ENCODE assay signal across 15 mouse cellular contexts in the genomic region with DNA sequence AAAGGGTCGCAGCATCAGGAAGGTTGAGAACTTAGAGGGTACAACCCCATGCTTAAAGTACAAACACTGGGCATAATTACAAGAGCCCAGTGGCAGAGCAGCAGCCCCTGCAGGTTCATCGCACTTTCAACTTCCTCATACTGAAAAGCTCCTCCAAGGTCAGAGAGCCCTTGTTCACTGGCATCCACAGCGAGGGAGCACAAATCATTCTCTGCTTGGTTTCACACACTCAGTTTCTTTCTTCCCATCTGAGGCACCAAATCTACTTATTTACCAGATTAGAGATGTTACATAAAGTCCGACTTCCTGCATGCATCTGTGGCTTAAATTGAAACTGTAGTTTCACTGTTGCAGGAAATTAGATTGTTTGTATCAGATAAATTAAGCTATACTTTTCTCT. TPM values are rescaled to one million over a fixed set of nuclear protein-coding genes. Genes with fewer than 3 reads are reported as not detected.
DNase-seq lines count a peak whose midpoint lies in the region; ATAC-seq and TF ChIP-seq lines count a peak whose summit lies in the region.
"Had no signal": no experiment of that assay in that cellular context is flagged by ENCODE, and none has a peak within 500 bp of the region (broad histone marks: within the 10 kb centered on the region; RNA-seq: fewer than 3 reads in every experiment).

No protein-coding gene starts in this region.

- no peak overlapping the region for H3K9ac ChIP-seq in midbrain, embryonic 15.5 days
- H3K9ac ChIP-seq: neural tube, embryonic 12.5 days; stomach, embryonic 15.5 days had no signal

- DNase-seq in adrenal gland, postnatal 36 days = peak; percentile 22 to 33
- DNase-seq in adrenal gland, postnatal 4 days (ENCODE audit: low spot score in 2 of 2) = no peak
- DNase-seq in testis, postnatal 14 days (ENCODE audit: low spot score) = no peak
- no peak for DNase-seq in frontal cortex, postnatal 10 days (ENCODE audit: low spot score in 2 of 2)
- DNase-seq: gastrocnemius, postnatal 36 days; lung, adult 2 months had no signal

- H3K9me3 ChIP-seq in midbrain, embryonic 15.5 days = no peaks in the 10 kb centered on the region
- H3K9me3 ChIP-seq: neural tube, embryonic 12.5 days; stomach, embryonic 15.5 days had no signal

- no peak overlapping the region for H3K27ac ChIP-seq in testis, adult 2 months (ENCODE audit: control insufficient read depth, insufficient read depth, low read depth, low read length)
- peak overlapping the region; percentile 44; the same call in 1 of the 2 replicates for H3K27ac ChIP-seq in small intestine, adult 2 months (ENCODE audit: insufficient read depth, low read depth, low read length)
- H3K27ac ChIP-seq in midbrain, embryonic 15.5 days = no peak overlapping the region
- H3K27ac ChIP-seq: neural tube, embryonic 12.5 days; stomach, embryonic 15.5 days had no signal

- H3K4me3 ChIP-seq in testis, adult 2 months (ENCODE audit: control insufficient read depth, low read depth, low read length) = peak overlapping the region; percentile 65
- H3K4me3 ChIP-seq in small intestine, adult 2 months (ENCODE audit: low read depth, low read length) = no peak overlapping the region
- no peak overlapping the region for H3K4me3 ChIP-seq in midbrain, embryonic 15.5 days
- H3K4me3 ChIP-seq: neural tube, embryonic 12.5 days; stomach, embryonic 15.5 days had no signal

- no peaks in the 10 kb centered on the region for H3K27me3 ChIP-seq in testis, adult 2 months (ENCODE audit: control insufficient read depth, insufficient read depth, low read length)
- H3K27me3 ChIP-seq in small intestine, adult 2 months (ENCODE audit: control insufficient read depth, insufficient read depth, low read length) = no peaks in the 10 kb centered on the region
- no peaks in the 10 kb centered on the region for H3K27me3 ChIP-seq in midbrain, embryonic 15.5 days (replicated peaks)
- H3K27me3 ChIP-seq: neural tube, embryonic 12.5 days; stomach, embryonic 15.5 days had no signal

- TF ChIP-seq POLR2A in testis, adult 2 months (IDR thresholded peaks at IDR 0.05; ENCODE audit: control insufficient read depth, low read depth, low read length) = no peak
- no peak for TF ChIP-seq POLR2A in small intestine, adult 2 months (IDR thresholded peaks at IDR 0.05; ENCODE audit: low read depth, low read length)

- H3K36me3 ChIP-seq in testis, adult 2 months (ENCODE audit: control insufficient read depth, insufficient read depth, low read length) = peaks cover 1% of the 10 kb centered on the region; the same call in 1 of the 2 replicates
- peaks cover 21% of the 10 kb centered on the region for H3K36me3 ChIP-seq in small intestine, adult 2 months (ENCODE audit: control insufficient read depth, insufficient read depth, low read length)
- peaks cover 13% of the 10 kb centered on the region for H3K36me3 ChIP-seq in midbrain, embryonic 15.5 days (replicated peaks)

- ATAC-seq in inflammation-experienced regulatory T-cells, adult 6 months = peak; percentile 83
- ATAC-seq in midbrain, embryonic 15.5 days (replicated peaks) = no peak

- no peak overlapping the region for H3K4me2 ChIP-seq in midbrain, embryonic 15.5 days
- H3K4me2 ChIP-seq: neural tube, embryonic 12.5 days; stomach, embryonic 15.5 days had no signal

- TF ChIP-seq CTCF in testis, adult 2 months (IDR thresholded peaks at IDR 0.05; ENCODE audit: control insufficient read depth, insufficient read depth, insufficient replicate concordance, low read depth, low read length) = no peak
- no peak for TF ChIP-seq CTCF in small intestine, adult 2 months (IDR thresholded peaks at IDR 0.05; ENCODE audit: extremely low read depth, insufficient read length, insufficient replicate concordance, low read depth, low read length)

- peaks cover 6% of the 10 kb centered on the region; the same call in 1 of the 2 replicates for H3K4me1 ChIP-seq in testis, adult 2 months (ENCODE audit: control insufficient read depth, insufficient read depth, low read length)
- H3K4me1 ChIP-seq in small intestine, adult 2 months (ENCODE audit: control insufficient read depth, insufficient read depth, insufficient read length, low read length) = peaks cover 4% of the 10 kb centered on the region; the same call in 1 of the 2 replicates
- H3K4me1 ChIP-seq in midbrain, embryonic 15.5 days = no peaks in the 10 kb centered on the region
- H3K4me1 ChIP-seq: neural tube, embryonic 12.5 days had no signal

- WGBS in small intestine, adult 2 months = 53% methylated on average over 4 of the region's 4 CpGs
- 78% methylated on average over 4 of the region's 4 CpGs for WGBS in midbrain, embryonic 15.5 days

RNA-seq across cellular contexts. Expression of gene Hipk1, which starts 18.5 kb away (rescaled TPM):
- total RNA-seq in adrenal gland, postnatal 36 days (2021) = 100 to 1,000 TPM; 120 to 165 TPM
- 100 to 1,000 TPM; 126 to 134 TPM for total RNA-seq in adrenal gland, postnatal 4 days (2021)
- polyA plus RNA-seq in testis, adult 2 months (2012; rRNA removed) = 203 and 224 TPM in 2 replicates
- polyA plus RNA-seq in inflammation-experienced regulatory T-cells, adult 6 months (2017; shearing (Covaris generic)) = 10 to 100 TPM; 28.8 to 71.0 (median 34.9) TPM
- polyA plus RNA-seq in small intestine, adult 2 months (2012; rRNA removed) = 27.2 and 55.2 TPM in 2 replicates
- 13.0 and 13.2 TPM in 2 replicates for polyA plus RNA-seq in midbrain, embryonic 15.5 days (2015; fragmentation: Nextera tagmentation; extraction: Ambion mirVana)

RNA-seq across cellular contexts. Expression of gene Gm10964, which starts 33.7 kb away (rescaled TPM):
- not detected for total RNA-seq in adrenal gland, postnatal 36 days (2021)
- not detected for total RNA-seq in adrenal gland, postnatal 4 days (2021)
- polyA plus RNA-seq in testis, adult 2 months (2012; rRNA removed) = not detected in 2 replicates
- not detected for polyA plus RNA-seq in inflammation-experienced regulatory T-cells, adult 6 months (2017; shearing (Covaris generic))
- polyA plus RNA-seq in small intestine, adult 2 months (2012; rRNA removed) = not detected in 2 replicates
- not detected in 2 replicates for polyA plus RNA-seq in midbrain, embryonic 15.5 days (2015; fragmentation: Nextera tagmentation; extraction: Ambion mirVana)
- total RNA-seq: gastrocnemius, postnatal 36 days; layer of hippocampus, adult 18-20 months had no signal
- polyA plus RNA-seq: C2C12; embryonic facial prominence, embryonic 14.5 days; lung, adult 2 months; neural tube, embryonic 12.5 days; stomach, embryonic 15.5 days had no signal

RNA-seq across cellular contexts. Expression of gene Olfml3, which starts 35.0 kb away (rescaled TPM):
- 10 to 100 TPM; 14.4 to 19.5 TPM for total RNA-seq in adrenal gland, postnatal 36 days (2021)
- total RNA-seq in adrenal gland, postnatal 4 days (2021) = 10 to 100 TPM; 31.6 to 33.6 TPM
- polyA plus RNA-seq in testis, adult 2 months (2012; rRNA removed) = 4.1 and 4.5 TPM in 2 replicates
- polyA plus RNA-seq in inflammation-experienced regulatory T-cells, adult 6 months (2017; shearing (Covaris generic)) = under 1 TPM; 0.20 to 0.93 (median 0.50) TPM
- polyA plus RNA-seq in small intestine, adult 2 months (2012; rRNA removed) = 4.0 and 5.7 TPM in 2 replicates
- 4.8 and 6.5 TPM in 2 replicates for polyA plus RNA-seq in midbrain, embryonic 15.5 days (2015; fragmentation: Nextera tagmentation; extraction: Ambion mirVana)

RNA-seq across cellular contexts. Expression of gene Dclre1b, which starts 36.4 kb away (rescaled TPM):
- 10 to 100 TPM; 15.1 to 15.8 TPM for total RNA-seq in adrenal gland, postnatal 36 days (2021)
- 10 to 100 TPM; 20.5 to 21.3 TPM for total RNA-seq in adrenal gland, postnatal 4 days (2021)
- 7.6 and 8.5 TPM in 2 replicates for polyA plus RNA-seq in testis, adult 2 months (2012; rRNA removed)
- polyA plus RNA-seq in inflammation-experienced regulatory T-cells, adult 6 months (2017; shearing (Covaris generic)) = 10 to 100 TPM; 16.5 to 23.8 (median 17.7) TPM
- 5.2 and 5.3 TPM in 2 replicates for polyA plus RNA-seq in small intestine, adult 2 months (2012; rRNA removed)
- polyA plus RNA-seq in midbrain, embryonic 15.5 days (2015; fragmentation: Nextera tagmentation; extraction: Ambion mirVana) = 20.4 and 24.1 TPM in 2 replicates

RNA-seq across cellular contexts. Expression of gene Ap4b1, which starts 36.5 kb away (rescaled TPM):
- 10 to 100 TPM; 17.4 to 20.3 TPM for total RNA-seq in adrenal gland, postnatal 36 days (2021)
- total RNA-seq in adrenal gland, postnatal 4 days (2021) = 10 to 100 TPM; 18.7 to 22.1 TPM
- 33.9 and 36.2 TPM in 2 replicates for polyA plus RNA-seq in testis, adult 2 months (2012; rRNA removed)
- 10 to 100 TPM; 16.5 to 21.5 (median 16.7) TPM for polyA plus RNA-seq in inflammation-experienced regulatory T-cells, adult 6 months (2017; shearing (Covaris generic))
- polyA plus RNA-seq in small intestine, adult 2 months (2012; rRNA removed) = 3.8 and 9.4 TPM in 2 replicates
- polyA plus RNA-seq in midbrain, embryonic 15.5 days (2015; fragmentation: Nextera tagmentation; extraction: Ambion mirVana) = 24.4 and 24.5 TPM in 2 replicates

Comparison
In these comparisons a context has a peak if more than half of its experiments do, and no peak if none do; other contexts are left out.
1. DNase-seq: peak in adrenal gland, postnatal 36 days (2 of 2); none in adrenal gland, postnatal 4 days (0 of 2), testis, postnatal 14 days (single experiment) and frontal cortex, postnatal 10 days (0 of 2).